Mouse (Mus musculus): ENCODE data around the gene Spx.

GRCm38 (mm10) chr6:142387011-142387754, 26.1 kb upstream of the Spx start, which contains the start of the genes Recql and Golt1b:
- TF ChIP-seq EP300 (IDR thresholded peaks at IDR 0.05; ENCODE audit: low read depth) = peak; percentile 79; the same call in 1 of the 2 replicates
- no peak for TF ChIP-seq CTCF (IDR thresholded peaks at IDR 0.05; ENCODE audit: low read depth)

Data from heart, postnatal 0 days (tissue).